Mouse (Mus musculus) E14TG2a.4 (cell line): ENCODE measurements at regions not wholly inside any gene's neighbourhood (a gene's known extent, or its start where the extent isn't known, plus 50 kb on each side); places are given as distances from the start of the nearest gene placed in this dataset.
"Not testable (repeated sequence)": the region's sequence is repeated elsewhere in the genome, so short reads cannot be mapped to it uniquely, and the experiment has no call there.

Experiments
- H3K27me3 ChIP-seq: 2 replicates; pipeline ENCODE4 v1.6.1; 2014; ENCODE audit warnings: low read length, control low read depth; ENCODE audit not compliant: insufficient read depth
- H3K36me3 ChIP-seq: 2 replicates; pipeline ENCODE4 v1.6.1; 2014; ENCODE audit warnings: low read length, control low read depth; ENCODE audit not compliant: insufficient read depth
- H3K4me1 ChIP-seq: replicated peaks from 2 replicates; pipeline ENCODE4 v1.6.1; 2014; ENCODE audit warnings: low read depth, low read length, control low read depth
- H3K4me3 ChIP-seq: replicated peaks from 2 replicates; pipeline ENCODE4 v1.5.1; 2014; ENCODE audit warnings: mild to moderate bottlenecking, low read length
- H3K9me3 ChIP-seq: 2 replicates; pipeline ENCODE4 v1.6.1; 2014; ENCODE audit warnings: low read length, control low read depth
- CTCF ChIP-seq: conservative IDR thresholded peaks from 2 replicates; pipeline ENCODE4 v1.5.1; 2014; ENCODE audit warnings: low read length
- NANOG ChIP-seq: IDR thresholded peaks from 2 replicates; pipeline ENCODE4 v1.6.1; 2014; ENCODE audit warnings: borderline replicate concordance, low read length, mixed read lengths
- POU5F1 ChIP-seq: IDR thresholded peaks from 2 replicates; pipeline ENCODE4 v1.6.1; 2014; ENCODE audit warnings: low read length, borderline replicate concordance

- Histone ChIP-seq H3K9me3 (no peaks in the 10 kb centered on the region), H3K4me3 (no peak overlapping the region), H3K36me3 (no peaks in the 10 kb centered on the region), H3K27me3 (no peaks in the 10 kb centered on the region), H3K4me1 (no peaks in the 10 kb centered on the region)
- TF ChIP-seq POU5F1 = no peak
- TF ChIP-seq NANOG = no peak
- TF ChIP-seq CTCF = no peak
These were observed 252.6 kb upstream of the Api5 start for GRCm38 (mm10) chr2:94690560-94690959.

- not testable (repeated sequence) for H3K4me3 ChIP-seq, H3K9me3 ChIP-seq, H3K27me3 ChIP-seq, H3K4me1 ChIP-seq, H3K36me3 ChIP-seq
These were observed 247.7 kb upstream of the Api5 start for GRCm38 (mm10) chr2:94685619-94686018.

- Histone ChIP-seq H3K9me3 (no peaks in the 10 kb centered on the region), H3K36me3 (no peaks in the 10 kb centered on the region), H3K4me3 (no peak overlapping the region), H3K27me3 (peaks cover 7% of the 10 kb centered on the region), H3K4me1 (no peaks in the 10 kb centered on the region)
- TF ChIP-seq CTCF (no peak), POU5F1 (no peak), NANOG (no peak)
These were observed 242.3 kb upstream of the Api5 start for GRCm38 (mm10) chr2:94680096-94680765.

GRCm38 (mm10) chr2:94665850-94666249 is 227.9 kb upstream of the Api5 start:
- Histone ChIP-seq H3K4me1 (no peaks in the 10 kb centered on the region), H3K36me3 (no peaks in the 10 kb centered on the region), H3K4me3 (no peak overlapping the region), H3K27me3 (no peaks in the 10 kb centered on the region), H3K9me3 (no peaks in the 10 kb centered on the region)
- TF ChIP-seq CTCF (no peak), NANOG (no peak), POU5F1 (no peak)

GRCm38 (mm10) chr2:94658426-94658825 is 220.5 kb upstream of the Api5 start:
- H3K4me3 ChIP-seq = no peak overlapping the region
- H3K27me3 ChIP-seq = no peaks in the 10 kb centered on the region
- no peaks in the 10 kb centered on the region for H3K36me3 ChIP-seq
- TF ChIP-seq CTCF (no peak), NANOG (no peak)
- no peaks in the 10 kb centered on the region for H3K9me3 ChIP-seq
- H3K4me1 ChIP-seq = no peaks in the 10 kb centered on the region
